Mouse (Mus musculus): ENCODE results near the gene Nrbp1. TPM values are rescaled to one million over a fixed set of nuclear protein-coding genes. Genes with fewer than 3 reads are reported as not detected.

Nrbp1 gene
- total RNA-seq, 1 experiment from 2014 or later: 84.4 TPM

Other genes with a start within 250 kb of the Nrbp1 start
- gene Atraid, start 192.6 kb upstream of the Nrbp1 start, total RNA-seq (2017): 49.7 and 66.4 TPM in 2 replicates
- gene Slc5a6, start 191.9 kb upstream of the Nrbp1 start, total RNA-seq (2017): 4.5 and 5.3 TPM in 2 replicates
- gene Cad, start 186.1 kb upstream of the Nrbp1 start, total RNA-seq (2017): 56.5 and 59.6 TPM in 2 replicates
- gene Dnajc5g, start 134.6 kb upstream of the Nrbp1 start, total RNA-seq (2017): not detected in 2 replicates
- not detected in 2 replicates for gene Slc30a3, start 132.6 kb upstream of the Nrbp1 start, total RNA-seq (2017)
- not detected in 2 replicates for gene Trim54, start 124.2 kb upstream of the Nrbp1 start, total RNA-seq (2017)
- gene Ucn, start 102.0 kb upstream of the Nrbp1 start, total RNA-seq (2017): not detected in 2 replicates
- gene Mpv17, start 86.6 kb upstream of the Nrbp1 start, total RNA-seq (2017): 22.0 TPM in 2 replicates
- gene Gm29609, start 61.0 kb upstream of the Nrbp1 start, total RNA-seq (2017): 2.5 TPM in 1 of 2 replicates, not detected in the other
- gene Gtf3c2, start 60.7 kb upstream of the Nrbp1 start, total RNA-seq (2017): 55.5 and 83.8 TPM in 2 replicates
- gene Snx17, start 47.6 kb upstream of the Nrbp1 start, total RNA-seq (2017): 38.3 and 46.8 TPM in 2 replicates
- gene Eif2b4, start 47.4 kb upstream of the Nrbp1 start, total RNA-seq (2017): 32.4 and 39.6 TPM in 2 replicates
- gene Zfp513, start 38.6 kb upstream of the Nrbp1 start, total RNA-seq (2017): 5.8 and 6.5 TPM in 2 replicates
- gene Ppm1g, start 20.2 kb upstream of the Nrbp1 start, total RNA-seq (2017): 208 and 271 TPM in 2 replicates
- not detected in 2 replicates for gene Gm9970, start 368 bp downstream of the Nrbp1 start, total RNA-seq (2017)
- 0.78 and 4.4 TPM in 2 replicates for gene Krtcap3, start 10.8 kb downstream of the Nrbp1 start, total RNA-seq (2017)
- gene Ift172, start 50.3 kb downstream of the Nrbp1 start, total RNA-seq (2017): 32.7 and 48.5 TPM in 2 replicates
- gene Fndc4, start 55.2 kb downstream of the Nrbp1 start, total RNA-seq (2017): 1.5 TPM in 1 of 2 replicates, not detected in the other
- gene Gckr, start 56.6 kb downstream of the Nrbp1 start, total RNA-seq (2017): not detected in 2 replicates
- gene Zfp512, start 211.6 kb downstream of the Nrbp1 start, total RNA-seq (2017): 32.1 and 52.6 TPM in 2 replicates
- 0.87 TPM in 1 of 2 replicates, not detected in the other for gene 4930548H24Rik, start 244.9 kb downstream of the Nrbp1 start, total RNA-seq (2017)